Mouse (Mus musculus): ENCODE results near the gene Kcne3. TPM values are rescaled to one million over a fixed set of nuclear protein-coding genes. Genes with fewer than 3 reads are reported as not detected.

Gene Kcne3
- 0.56 and 0.79 TPM in 2 replicates for polyA plus RNA-seq (2015; fragmentation: Nextera tagmentation; extraction: Ambion mirVana)

DNA sequence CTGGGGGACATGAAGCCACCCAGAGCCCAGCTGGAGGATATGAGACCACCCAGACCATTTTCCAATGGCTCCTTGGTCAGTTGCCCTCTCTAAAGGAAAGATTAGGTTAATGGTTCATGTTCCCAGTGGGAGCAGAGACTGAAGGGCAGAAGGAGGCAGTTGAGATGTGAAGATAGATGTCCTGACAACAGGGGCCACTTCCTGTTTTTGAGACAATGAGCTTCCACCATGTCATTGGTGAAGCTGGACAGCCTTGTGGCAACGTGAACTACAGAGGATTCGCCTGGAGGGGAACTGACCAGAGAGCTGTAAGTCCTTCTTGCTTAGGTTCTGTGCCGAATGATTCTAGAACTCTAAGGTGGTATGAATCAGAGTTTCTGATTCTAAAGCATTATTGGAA lies at the start of gene Kcne3:
Gene Kcne3 (plus strand): TSS at position 234 of the 400 bp plus-strand sequence.
- no peaks in the 10 kb centered on the region for H3K36me3 ChIP-seq (ENCODE audit: control insufficient read depth, insufficient read depth, low read length)
- no peak within 1 kb of the TSS for H3K27ac ChIP-seq (ENCODE audit: low read length)
- no peak within 1 kb of the TSS for H3K9ac ChIP-seq (ENCODE audit: low read depth, low read length)
- ATAC-seq = no peak
- no peaks in the 10 kb centered on the region for H3K9me3 ChIP-seq (replicated peaks; ENCODE audit: control insufficient read depth, low read length, poor library complexity, severe bottlenecking)
- H3K4me1 ChIP-seq (ENCODE audit: control insufficient read depth, insufficient read depth, low read length) = peaks cover 10% of the 10 kb centered on the region; the same call in 1 of the 2 replicates
- 88% methylated on average over 3 of the region's 3 CpGs for WGBS
- no peak within 1 kb of the TSS for H3K4me3 ChIP-seq (ENCODE audit: low read depth, low read length)
- peaks cover 15% of the 10 kb centered on the region for H3K27me3 ChIP-seq (ENCODE audit: control insufficient read depth, insufficient read depth, low read depth, low read length)
- no peak within 1 kb of the TSS for H3K4me2 ChIP-seq (ENCODE audit: low read length)

GRCm38 (mm10) chr7:100126514-100126913 lies 49.8 kb upstream of the Kcne3 start:
- WGBS = 81% methylated on average over 7 of the region's 7 CpGs
- H3K36me3 ChIP-seq (ENCODE audit: control insufficient read depth, insufficient read depth, low read length) = no peaks in the 10 kb centered on the region
- no peak overlapping the region for H3K4me3 ChIP-seq (ENCODE audit: low read depth, low read length)
- no peaks in the 10 kb centered on the region for H3K4me1 ChIP-seq (ENCODE audit: control insufficient read depth, insufficient read depth, low read length)
- no peak for ATAC-seq
- no peak overlapping the region for H3K4me2 ChIP-seq (ENCODE audit: low read length)
- no peak overlapping the region for H3K27ac ChIP-seq (ENCODE audit: low read length)
- H3K9me3 ChIP-seq (replicated peaks; ENCODE audit: control insufficient read depth, low read length, poor library complexity, severe bottlenecking) = no peaks in the 10 kb centered on the region
- H3K9ac ChIP-seq (ENCODE audit: low read depth, low read length) = no peak overlapping the region
- no peaks in the 10 kb centered on the region for H3K27me3 ChIP-seq (ENCODE audit: control insufficient read depth, insufficient read depth, low read depth, low read length)

GRCm38 (mm10) chr7:100128262-100129041 lies 47.9 kb upstream of the Kcne3 start:
- H3K36me3 ChIP-seq (ENCODE audit: control insufficient read depth, insufficient read depth, low read length) = no peaks in the 10 kb centered on the region
- no peaks in the 10 kb centered on the region for H3K4me1 ChIP-seq (ENCODE audit: control insufficient read depth, insufficient read depth, low read length)
- no peak overlapping the region for H3K4me3 ChIP-seq (ENCODE audit: low read depth, low read length)
- H3K9me3 ChIP-seq (replicated peaks; ENCODE audit: control insufficient read depth, low read length, poor library complexity, severe bottlenecking) = no peaks in the 10 kb centered on the region
- no peak for ATAC-seq
- H3K27ac ChIP-seq (ENCODE audit: low read length) = no peak overlapping the region
- H3K9ac ChIP-seq (ENCODE audit: low read depth, low read length) = no peak overlapping the region
- no peaks in the 10 kb centered on the region for H3K27me3 ChIP-seq (ENCODE audit: control insufficient read depth, insufficient read depth, low read depth, low read length)
- H3K4me2 ChIP-seq (ENCODE audit: low read length) = no peak overlapping the region
- 88% methylated on average over 7 of the region's 7 CpGs for WGBS

DNA sequence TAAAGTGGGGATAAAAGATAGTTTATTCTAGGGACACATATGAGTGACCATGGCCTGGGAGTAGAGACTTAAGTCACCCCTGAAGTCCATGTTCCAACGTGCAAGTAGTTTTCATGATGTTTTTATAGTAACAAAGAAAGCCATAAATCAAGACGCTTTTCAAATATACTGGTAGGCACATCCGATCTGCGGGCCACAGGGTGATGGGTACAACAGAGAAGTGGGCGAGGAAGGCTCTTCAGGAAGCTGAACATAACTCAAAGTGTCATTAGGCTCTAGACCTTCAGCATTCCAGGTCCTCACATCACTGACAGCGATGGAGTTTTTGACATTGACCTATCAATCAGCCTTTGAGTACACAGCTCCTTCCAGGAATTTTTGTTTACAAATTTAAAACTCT lies 45.7 kb upstream of the Kcne3 start:
- Histone ChIP-seq H3K27me3 (ENCODE audit: control insufficient read depth, insufficient read depth, low read depth, low read length) (no peaks in the 10 kb centered on the region), H3K9me3 (replicated peaks; ENCODE audit: control insufficient read depth, low read length, poor library complexity, severe bottlenecking) (no peaks in the 10 kb centered on the region), H3K4me1 (ENCODE audit: control insufficient read depth, insufficient read depth, low read length) (no peaks in the 10 kb centered on the region), H3K9ac (ENCODE audit: low read depth, low read length) (no peak overlapping the region), H3K4me2 (ENCODE audit: low read length) (no peak overlapping the region), H3K27ac (ENCODE audit: low read length) (no peak overlapping the region), H3K4me3 (ENCODE audit: low read depth, low read length) (no peak overlapping the region), H3K36me3 (ENCODE audit: control insufficient read depth, insufficient read depth, low read length) (no peaks in the 10 kb centered on the region)
- no peak for ATAC-seq
- WGBS = 80% methylated on average over 6 of the region's 6 CpGs

DNA sequence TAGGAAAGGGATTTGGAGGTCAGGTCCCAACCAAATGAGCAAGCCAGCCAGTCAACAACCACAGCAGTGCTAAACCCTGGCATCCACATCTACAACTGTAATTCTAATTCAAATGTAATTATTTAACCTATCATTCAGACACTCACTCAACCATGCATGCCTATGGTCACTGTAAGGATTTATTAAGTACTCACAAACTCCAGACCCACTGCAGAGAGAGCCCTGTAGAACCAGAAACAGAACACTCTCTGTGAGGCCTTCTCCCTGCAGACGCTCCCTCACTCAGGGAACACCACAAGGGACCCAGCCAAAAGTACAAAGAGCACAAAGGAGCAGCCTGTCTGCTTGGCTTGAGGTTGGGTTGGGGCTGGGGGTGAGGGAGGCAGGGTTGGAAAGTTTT lies 43.9 kb upstream of the Kcne3 start:
- H3K4me2 ChIP-seq (ENCODE audit: low read length) = no peak overlapping the region
- H3K4me3 ChIP-seq (ENCODE audit: low read depth, low read length) = no peak overlapping the region
- no peak for ATAC-seq
- WGBS = 63% methylated on average over 1 of the region's 1 CpGs
- no peaks in the 10 kb centered on the region for H3K9me3 ChIP-seq (replicated peaks; ENCODE audit: control insufficient read depth, low read length, poor library complexity, severe bottlenecking)
- H3K4me1 ChIP-seq (ENCODE audit: control insufficient read depth, insufficient read depth, low read length) = no peaks in the 10 kb centered on the region
- no peaks in the 10 kb centered on the region for H3K27me3 ChIP-seq (ENCODE audit: control insufficient read depth, insufficient read depth, low read depth, low read length)
- no peaks in the 10 kb centered on the region for H3K36me3 ChIP-seq (ENCODE audit: control insufficient read depth, insufficient read depth, low read length)
- H3K9ac ChIP-seq (ENCODE audit: low read depth, low read length) = no peak overlapping the region
- no peak overlapping the region for H3K27ac ChIP-seq (ENCODE audit: low read length)

DNA sequence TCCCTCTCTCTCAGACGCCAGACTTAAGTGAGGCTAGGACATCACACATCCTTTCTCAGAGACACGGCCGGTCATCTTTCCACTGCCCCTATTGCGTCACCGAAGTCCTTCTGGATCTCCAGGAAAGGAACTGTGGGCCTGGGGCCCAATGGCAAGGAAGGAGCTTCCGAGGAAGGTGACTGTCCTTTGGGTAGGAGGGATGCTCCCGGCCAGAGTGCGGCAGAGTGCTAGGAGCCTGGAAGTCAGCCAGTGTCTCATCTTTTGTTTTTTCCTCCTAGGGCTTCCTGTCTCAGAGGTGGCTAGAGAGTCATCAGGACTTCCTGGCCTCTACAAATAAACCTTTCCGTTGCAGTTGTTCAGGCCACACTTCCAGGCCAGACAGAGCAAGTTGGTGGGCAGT lies 39.3 kb upstream of the Kcne3 start:
- Histone ChIP-seq H3K27ac (ENCODE audit: low read length) (no peak overlapping the region), H3K36me3 (ENCODE audit: control insufficient read depth, insufficient read depth, low read length) (no peaks in the 10 kb centered on the region), H3K27me3 (ENCODE audit: control insufficient read depth, insufficient read depth, low read depth, low read length) (no peaks in the 10 kb centered on the region), H3K9me3 (replicated peaks; ENCODE audit: control insufficient read depth, low read length, poor library complexity, severe bottlenecking) (no peaks in the 10 kb centered on the region), H3K4me3 (ENCODE audit: low read depth, low read length) (no peak overlapping the region), H3K4me1 (ENCODE audit: control insufficient read depth, insufficient read depth, low read length) (no peaks in the 10 kb centered on the region), H3K4me2 (ENCODE audit: low read length) (no peak overlapping the region), H3K9ac (ENCODE audit: low read depth, low read length) (no peak overlapping the region)
- no peak for ATAC-seq
- WGBS = 84% methylated on average over 9 of the region's 9 CpGs

- no peak for ATAC-seq
- Histone ChIP-seq H3K36me3 (ENCODE audit: control insufficient read depth, insufficient read depth, low read length) (no peaks in the 10 kb centered on the region), H3K27me3 (ENCODE audit: control insufficient read depth, insufficient read depth, low read depth, low read length) (no peaks in the 10 kb centered on the region), H3K4me3 (ENCODE audit: low read depth, low read length) (no peak overlapping the region), H3K4me1 (ENCODE audit: control insufficient read depth, insufficient read depth, low read length) (no peaks in the 10 kb centered on the region), H3K4me2 (ENCODE audit: low read length) (no peak overlapping the region), H3K9me3 (replicated peaks; ENCODE audit: control insufficient read depth, low read length, poor library complexity, severe bottlenecking) (no peaks in the 10 kb centered on the region), H3K27ac (ENCODE audit: low read length) (no peak overlapping the region), H3K9ac (ENCODE audit: low read depth, low read length) (no peak overlapping the region)
- WGBS = 97% methylated on average over 4 of the region's 4 CpGs
Observed at GRCm38 (mm10) chr7:100138075-100138474, 38.2 kb upstream of the Kcne3 start.

DNA sequence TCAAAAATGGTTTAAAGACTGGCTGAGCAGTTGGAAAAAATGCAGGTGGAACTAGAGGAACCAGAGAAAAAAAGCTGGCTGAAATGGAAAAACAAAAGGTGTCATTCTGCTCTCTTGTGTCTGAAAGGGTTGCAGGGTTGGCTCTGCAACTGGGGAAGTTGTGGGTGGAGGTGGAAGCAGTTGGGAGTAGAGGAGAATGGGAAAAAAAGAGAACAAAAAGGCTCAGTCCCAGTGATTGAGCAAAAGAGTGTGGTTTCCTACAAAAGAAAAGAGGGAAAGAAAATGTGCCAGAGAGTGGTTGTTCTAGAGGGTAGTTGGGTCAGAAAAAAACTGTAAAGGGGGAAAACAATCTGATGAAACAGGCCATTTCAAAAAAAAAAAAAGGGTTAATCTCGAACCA lies 35.7 kb upstream of the Kcne3 start:
- Histone ChIP-seq H3K4me2 (ENCODE audit: low read length) (no peak overlapping the region), H3K9me3 (replicated peaks; ENCODE audit: control insufficient read depth, low read length, poor library complexity, severe bottlenecking) (no peaks in the 10 kb centered on the region), H3K27ac (ENCODE audit: low read length) (no peak overlapping the region), H3K9ac (ENCODE audit: low read depth, low read length) (no peak overlapping the region), H3K27me3 (ENCODE audit: control insufficient read depth, insufficient read depth, low read depth, low read length) (no peaks in the 10 kb centered on the region), H3K4me1 (ENCODE audit: control insufficient read depth, insufficient read depth, low read length) (no peaks in the 10 kb centered on the region), H3K4me3 (ENCODE audit: low read depth, low read length) (no peak overlapping the region), H3K36me3 (ENCODE audit: control insufficient read depth, insufficient read depth, low read length) (no peaks in the 10 kb centered on the region)
- WGBS = 78% methylated on average over 1 of the region's 1 CpGs
- no peak for ATAC-seq

GRCm38 (mm10) chr7:100148586-100148985 lies 27.7 kb upstream of the Kcne3 start:
- WGBS = 94% methylated on average over 4 of the region's 4 CpGs
- no peaks in the 10 kb centered on the region for H3K4me1 ChIP-seq (ENCODE audit: control insufficient read depth, insufficient read depth, low read length)

More at GRCm38 (mm10) chr7:100148586-100148985, 27.7 kb upstream of the Kcne3 start:
- Histone ChIP-seq H3K4me3 (ENCODE audit: low read depth, low read length) (no peak overlapping the region), H3K27me3 (ENCODE audit: control insufficient read depth, insufficient read depth, low read depth, low read length) (no peaks in the 10 kb centered on the region), H3K9me3 (replicated peaks; ENCODE audit: control insufficient read depth, low read length, poor library complexity, severe bottlenecking) (no peaks in the 10 kb centered on the region), H3K9ac (ENCODE audit: low read depth, low read length) (no peak overlapping the region), H3K27ac (ENCODE audit: low read length) (no peak overlapping the region), H3K4me2 (ENCODE audit: low read length) (no peak overlapping the region), H3K36me3 (ENCODE audit: control insufficient read depth, insufficient read depth, low read length) (no peaks in the 10 kb centered on the region)
- no peak for ATAC-seq
